Mouse (Mus musculus): ENCODE results near the gene Maged1. TPM values are rescaled to one million over a fixed set of nuclear protein-coding genes. Genes with fewer than 3 reads are reported as not detected.
"Not testable (repeated sequence)": the region's sequence is repeated elsewhere in the genome, so short reads cannot be mapped to it uniquely, and the experiment has no call there.

Maged1 gene
- 75.6 and 84.7 TPM in 2 replicates for polyA plus RNA-seq (2012; ENCODE audit: insufficient read depth, insufficient read length, missing spikeins)

DNA sequence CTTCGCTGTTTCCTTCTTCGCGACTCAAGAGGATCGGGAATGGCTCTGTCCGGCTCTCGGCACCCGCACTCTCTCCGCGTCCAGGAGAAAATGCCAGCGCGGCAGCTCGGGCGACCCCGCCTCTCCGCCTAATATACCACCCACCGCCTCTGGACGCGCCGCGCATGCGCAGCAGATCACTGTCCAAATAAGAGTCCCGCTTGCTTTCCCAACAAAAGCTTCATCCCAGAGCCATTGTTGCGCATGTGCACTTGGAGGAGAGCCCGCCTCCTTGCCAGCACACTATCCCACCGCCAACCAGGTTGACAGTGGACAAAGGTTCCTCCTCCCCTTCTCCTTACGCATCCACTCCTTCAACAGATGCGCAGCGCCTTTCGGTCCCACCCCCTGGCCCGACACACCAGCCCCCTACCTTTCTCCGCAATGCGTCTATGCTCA lies at the start of gene Maged1:
Maged1 (minus strand) TSS at position 226 of the 438 bp plus-strand sequence.
- H3K4me1 ChIP-seq (ENCODE audit: control insufficient read depth, insufficient read depth, insufficient read length, low read length): peaks cover 2% of the 10 kb centered on the region
- H3K27ac ChIP-seq (replicated peaks; ENCODE audit: low read depth, low read length): peak within 1 kb of the TSS; percentile 61
- H3K4me3 ChIP-seq (ENCODE audit: insufficient read depth, low read depth, low read length): peak within 1 kb of the TSS; percentile 98

DNA sequence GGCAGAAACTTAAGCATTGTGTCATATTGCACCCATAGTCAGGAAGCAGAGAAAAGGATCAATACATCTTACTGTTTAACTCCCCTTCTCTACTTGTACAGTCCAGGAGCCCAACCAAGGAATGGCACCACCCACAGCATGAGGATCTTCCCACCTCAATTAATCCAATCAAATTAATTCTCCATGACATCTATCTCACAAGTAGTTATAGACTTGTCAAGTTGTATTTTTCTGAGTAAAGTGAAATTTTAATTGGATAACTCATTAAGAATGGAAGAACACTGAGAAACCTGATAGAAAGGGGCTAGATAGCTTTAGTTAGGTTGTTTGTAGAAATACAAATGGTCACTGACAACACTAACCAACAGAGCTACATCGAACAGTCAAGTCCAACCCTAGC lies 38.3 kb upstream of the Maged1 start:
- H3K27ac ChIP-seq (replicated peaks; ENCODE audit: low read depth, low read length): no peak overlapping the region
- no peak overlapping the region for H3K4me3 ChIP-seq (ENCODE audit: insufficient read depth, low read depth, low read length)
- no peaks in the 10 kb centered on the region for H3K4me1 ChIP-seq (ENCODE audit: control insufficient read depth, insufficient read depth, insufficient read length, low read length)

DNA sequence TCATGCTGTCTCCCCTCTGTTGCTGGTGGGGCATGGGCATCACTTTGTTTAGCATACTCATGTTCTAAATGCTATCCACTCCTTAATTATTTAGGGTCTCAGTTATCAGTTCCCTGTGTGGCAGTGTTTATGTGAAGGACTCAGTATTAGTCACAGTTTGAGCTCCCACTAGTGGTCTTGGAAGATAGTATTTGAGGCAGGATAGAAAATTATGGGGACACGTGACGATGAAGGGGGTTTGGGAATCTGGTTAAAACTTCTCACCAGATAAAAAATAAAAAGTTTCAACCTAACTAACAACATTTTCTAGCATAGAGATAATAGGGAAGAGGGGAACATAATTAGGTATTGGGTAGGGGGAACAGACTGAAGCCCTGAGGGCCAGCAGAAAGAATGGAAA lies 22.8 kb upstream of the Maged1 start:
- H3K4me3 ChIP-seq (ENCODE audit: insufficient read depth, low read depth, low read length): no peak overlapping the region
- no peaks in the 10 kb centered on the region for H3K4me1 ChIP-seq (ENCODE audit: control insufficient read depth, insufficient read depth, insufficient read length, low read length)
- H3K27ac ChIP-seq (replicated peaks; ENCODE audit: low read depth, low read length): no peak overlapping the region

DNA sequence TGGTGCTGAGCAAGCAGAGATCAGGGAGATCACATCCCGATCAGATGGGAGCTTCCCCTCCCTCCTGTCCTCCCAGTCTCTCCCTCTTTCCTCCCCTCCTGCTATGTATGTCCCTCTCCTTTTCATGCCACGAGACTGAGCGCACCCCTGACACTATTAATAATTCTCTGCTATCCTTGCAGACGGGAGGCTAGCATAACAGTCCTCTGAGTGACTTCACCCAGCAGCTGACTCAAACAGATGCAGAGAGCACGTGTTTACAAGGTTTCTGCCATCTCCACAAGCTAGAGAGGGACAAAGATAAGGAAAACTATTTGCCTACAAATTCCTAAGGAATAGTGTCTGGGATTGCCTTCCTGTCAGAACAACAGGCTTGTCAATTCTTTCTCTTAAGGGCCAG lies 20.4 kb upstream of the Maged1 start:
- Histone ChIP-seq H3K4me1 (ENCODE audit: control insufficient read depth, insufficient read depth, insufficient read length, low read length) (no peaks in the 10 kb centered on the region), H3K27ac (replicated peaks; ENCODE audit: low read depth, low read length) (no peak overlapping the region), H3K4me3 (ENCODE audit: insufficient read depth, low read depth, low read length) (no peak overlapping the region)

DNA sequence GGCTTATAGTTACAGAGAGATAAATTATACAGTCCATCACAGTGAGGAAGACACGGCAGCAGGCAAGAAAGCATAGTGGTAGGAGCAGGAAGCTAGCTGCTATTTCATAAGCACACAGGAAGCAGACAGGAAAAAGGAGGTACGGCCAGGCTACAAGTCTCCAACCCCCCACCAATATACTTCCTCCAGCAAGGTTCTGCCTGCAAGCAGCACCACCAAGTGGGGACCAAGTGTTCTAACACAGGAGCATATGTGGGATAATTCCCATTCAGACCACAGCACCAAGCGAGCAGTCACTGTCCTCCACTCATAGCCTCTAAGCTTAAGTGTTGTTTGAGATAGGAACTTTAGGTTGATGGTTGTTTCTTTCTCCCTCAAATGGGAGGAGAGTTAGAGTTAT lies 6.3 kb upstream of the Maged1 start:
- Histone ChIP-seq H3K27ac (replicated peaks; ENCODE audit: low read depth, low read length) (no peak overlapping the region), H3K4me1 (ENCODE audit: control insufficient read depth, insufficient read depth, insufficient read length, low read length) (no peaks in the 10 kb centered on the region), H3K4me3 (ENCODE audit: insufficient read depth, low read depth, low read length) (no peak overlapping the region)

DNA sequence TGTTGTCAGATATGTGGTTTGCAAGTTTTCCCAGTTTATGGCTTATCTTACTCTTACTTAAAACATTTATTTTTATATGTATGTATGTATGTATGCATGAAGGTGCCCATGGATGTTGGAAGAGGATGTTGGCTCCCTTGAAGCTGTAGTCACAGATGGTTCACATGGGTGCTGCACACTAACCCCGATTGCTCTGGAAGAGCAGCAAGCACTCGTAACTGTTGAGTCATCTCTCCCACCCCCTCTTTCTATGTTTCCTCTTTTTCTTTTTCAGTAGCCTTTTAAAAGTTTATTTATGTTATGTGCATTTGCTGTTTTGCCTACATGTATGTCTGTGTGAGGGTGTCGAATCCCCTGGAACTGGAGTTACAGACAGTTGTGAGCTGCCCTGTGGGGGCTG lies 4.0 kb upstream of the Maged1 start:
- H3K27ac ChIP-seq (replicated peaks; ENCODE audit: low read depth, low read length): no peak overlapping the region
- H3K4me3 ChIP-seq (ENCODE audit: insufficient read depth, low read depth, low read length): no peak overlapping the region
- peaks cover 2% of the 10 kb centered on the region; the same call in 1 of the 2 replicates for H3K4me1 ChIP-seq (ENCODE audit: control insufficient read depth, insufficient read depth, insufficient read length, low read length)

DNA sequence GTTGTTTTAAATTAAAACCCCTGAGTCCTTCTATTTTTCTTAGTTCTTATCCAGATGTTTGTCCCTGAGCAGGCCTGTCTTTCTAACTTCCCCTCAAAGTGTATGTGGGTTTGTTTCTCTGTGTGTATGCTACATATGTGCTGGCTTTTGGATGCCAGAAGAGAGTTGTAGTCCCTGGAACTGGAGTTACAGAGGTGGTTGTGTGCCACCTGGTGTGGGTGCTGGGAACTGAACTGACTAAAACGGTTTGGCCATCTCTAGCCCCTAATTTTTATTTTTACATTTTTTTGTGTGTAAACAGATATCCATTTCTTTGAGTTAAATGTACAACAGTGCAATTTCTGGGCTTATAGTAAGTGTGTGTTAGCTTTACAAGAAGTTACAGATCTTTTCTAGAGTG lies 3.0 kb upstream of the Maged1 start:
- H3K27ac ChIP-seq (replicated peaks; ENCODE audit: low read depth, low read length): no peak overlapping the region
- peaks cover 2% of the 10 kb centered on the region for H3K4me1 ChIP-seq (ENCODE audit: control insufficient read depth, insufficient read depth, insufficient read length, low read length)
- no peak overlapping the region for H3K4me3 ChIP-seq (ENCODE audit: insufficient read depth, low read depth, low read length)

DNA sequence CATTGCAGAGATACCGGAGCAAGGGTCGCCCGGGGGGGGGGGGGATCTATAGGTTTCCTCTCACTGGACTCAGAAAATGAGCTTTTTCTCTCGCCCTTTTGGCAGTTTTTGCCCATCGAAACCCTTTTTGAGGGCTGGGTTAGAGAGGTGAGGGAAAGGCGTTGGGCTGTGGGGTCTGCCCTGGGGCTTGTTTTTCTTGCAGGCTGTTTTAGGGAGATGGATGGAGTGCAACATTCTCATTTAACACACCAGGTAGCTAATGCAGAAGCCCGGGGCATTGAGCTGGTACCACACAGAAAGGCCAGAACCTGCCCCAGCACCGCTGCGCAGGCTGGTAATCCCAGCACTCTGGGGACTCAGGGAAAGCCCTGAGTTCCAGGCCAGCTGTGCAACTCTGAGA lies 593 bp upstream of the Maged1 start:
- H3K27ac ChIP-seq (replicated peaks; ENCODE audit: low read depth, low read length): no peak overlapping the region
- H3K4me1 ChIP-seq (ENCODE audit: control insufficient read depth, insufficient read depth, insufficient read length, low read length): peaks cover 2% of the 10 kb centered on the region
- H3K4me3 ChIP-seq (ENCODE audit: insufficient read depth, low read depth, low read length): peak overlapping the region; percentile 98

DNA sequence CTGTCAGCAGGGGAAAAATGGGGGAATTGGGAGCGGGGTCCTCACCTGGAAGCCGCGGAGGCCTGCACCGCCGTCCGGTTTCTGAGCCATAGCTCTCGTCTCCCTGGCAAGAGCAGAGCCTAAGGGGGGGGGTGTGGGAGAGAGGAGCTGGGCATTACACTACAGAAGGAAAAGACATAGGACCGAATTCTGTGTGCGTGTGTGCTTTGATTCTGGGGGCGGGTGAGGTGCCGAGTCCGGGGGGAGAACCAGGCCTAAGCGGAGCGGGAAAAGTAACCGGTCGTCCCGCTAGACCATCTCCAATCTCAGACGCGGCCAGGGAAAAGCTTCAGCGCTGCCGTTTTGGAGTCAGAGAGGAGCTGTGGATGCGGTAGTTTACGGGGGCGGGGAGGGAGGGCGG lies 737 bp downstream of the Maged1 start:
- H3K4me3 ChIP-seq (ENCODE audit: insufficient read depth, low read depth, low read length): peak overlapping the region; percentile 98
- H3K4me1 ChIP-seq (ENCODE audit: control insufficient read depth, insufficient read depth, insufficient read length, low read length): peaks cover 2% of the 10 kb centered on the region
- H3K27ac ChIP-seq (replicated peaks; ENCODE audit: low read depth, low read length): peak overlapping the region; percentile 61

DNA sequence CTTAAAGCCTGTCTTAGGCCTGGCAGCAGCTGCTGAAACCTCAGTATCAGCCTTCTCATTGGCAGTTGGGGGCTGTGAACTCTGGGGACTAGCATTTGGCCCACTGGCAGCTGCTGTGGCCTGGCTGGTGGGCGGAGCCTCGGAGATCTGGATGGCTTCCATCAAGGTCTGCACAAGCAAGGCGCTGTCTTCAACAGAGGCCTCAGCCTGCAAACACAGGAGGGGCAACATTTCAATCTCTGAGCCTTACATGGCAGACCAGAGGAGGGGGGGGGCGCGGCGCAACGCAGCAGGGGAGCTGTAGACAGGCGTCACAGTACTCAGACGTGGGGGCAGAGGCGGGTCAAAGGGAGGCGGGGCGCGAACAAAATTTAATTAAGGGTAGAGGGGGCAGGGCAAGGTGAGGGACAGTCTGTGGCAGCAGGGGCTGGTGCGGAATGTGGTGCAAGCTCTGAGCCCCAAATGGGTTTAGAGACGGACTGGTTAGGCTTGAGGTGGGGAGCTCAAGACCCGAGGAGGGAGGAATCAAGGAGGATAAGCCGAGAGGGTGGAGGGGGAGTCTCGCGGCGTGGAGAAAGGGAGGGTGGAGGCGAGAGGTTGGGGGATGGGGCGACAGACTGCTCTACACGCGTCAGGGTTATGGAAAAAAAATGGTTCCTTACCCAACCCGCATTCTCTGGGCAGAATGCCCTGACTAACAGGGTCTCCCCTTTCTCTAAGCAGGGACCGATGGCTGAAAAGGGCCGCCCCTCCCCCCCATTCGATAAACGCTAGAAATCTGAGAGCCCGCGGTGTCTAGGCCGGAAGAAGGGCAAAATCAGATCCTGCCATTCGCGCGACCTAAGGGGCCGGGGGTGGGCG lies 1.4 kb downstream of the Maged1 start:
- Histone ChIP-seq H3K4me1 (ENCODE audit: control insufficient read depth, insufficient read depth, insufficient read length, low read length) (peaks cover 2% of the 10 kb centered on the region), H3K27ac (replicated peaks; ENCODE audit: low read depth, low read length) (peak overlapping the region; percentile 33; the same call in 1 of the 2 replicates), H3K4me3 (ENCODE audit: insufficient read depth, low read depth, low read length) (peak overlapping the region; percentile 98)

DNA sequence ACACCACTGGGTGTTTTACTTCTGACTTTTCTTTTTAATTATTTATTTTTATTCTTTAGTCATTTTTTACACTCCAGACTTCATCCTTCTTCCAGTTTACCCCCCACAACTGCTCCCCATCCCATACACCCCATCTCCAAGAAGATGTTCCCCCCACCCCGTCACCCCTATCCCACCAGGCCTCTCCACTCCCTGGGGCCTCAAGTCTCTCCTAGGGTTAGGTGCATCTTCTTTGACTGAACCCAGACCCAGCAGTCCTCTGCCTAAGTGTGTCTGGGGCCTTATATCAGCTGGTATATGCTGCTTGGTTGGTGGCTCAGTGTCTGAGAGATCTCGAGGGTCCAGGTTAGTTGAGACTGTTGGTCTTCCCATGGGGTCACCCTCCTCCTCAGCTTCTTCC lies 7.6 kb downstream of the Maged1 start:
- Histone ChIP-seq H3K4me3 (ENCODE audit: insufficient read depth, low read depth, low read length) (no peak overlapping the region), H3K27ac (replicated peaks; ENCODE audit: low read depth, low read length) (no peak overlapping the region), H3K4me1 (ENCODE audit: control insufficient read depth, insufficient read depth, insufficient read length, low read length) (no peaks in the 10 kb centered on the region)

DNA sequence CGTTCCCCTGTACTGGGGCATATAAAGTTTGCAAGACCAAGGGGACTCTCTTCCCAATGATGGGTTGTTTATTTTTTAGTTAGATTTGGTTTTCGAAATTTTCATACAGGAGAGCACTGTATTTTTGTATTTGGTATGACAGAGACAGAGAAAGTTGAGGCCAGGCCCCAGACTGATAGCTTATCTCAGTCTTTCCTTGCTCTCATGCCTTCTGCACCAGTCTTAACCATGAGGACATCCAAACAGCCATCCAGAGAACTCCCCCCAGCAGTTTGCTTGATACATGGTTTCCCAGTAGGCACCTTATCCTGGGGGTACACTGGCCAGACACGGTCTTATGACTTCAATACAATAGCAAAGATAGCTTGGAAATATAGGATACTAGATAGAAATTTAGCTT lies 11.6 kb downstream of the Maged1 start:
- H3K4me1 ChIP-seq (ENCODE audit: control insufficient read depth, insufficient read depth, insufficient read length, low read length): no peaks in the 10 kb centered on the region
- H3K27ac ChIP-seq (replicated peaks; ENCODE audit: low read depth, low read length): no peak overlapping the region
- no peak overlapping the region for H3K4me3 ChIP-seq (ENCODE audit: insufficient read depth, low read depth, low read length)

DNA sequence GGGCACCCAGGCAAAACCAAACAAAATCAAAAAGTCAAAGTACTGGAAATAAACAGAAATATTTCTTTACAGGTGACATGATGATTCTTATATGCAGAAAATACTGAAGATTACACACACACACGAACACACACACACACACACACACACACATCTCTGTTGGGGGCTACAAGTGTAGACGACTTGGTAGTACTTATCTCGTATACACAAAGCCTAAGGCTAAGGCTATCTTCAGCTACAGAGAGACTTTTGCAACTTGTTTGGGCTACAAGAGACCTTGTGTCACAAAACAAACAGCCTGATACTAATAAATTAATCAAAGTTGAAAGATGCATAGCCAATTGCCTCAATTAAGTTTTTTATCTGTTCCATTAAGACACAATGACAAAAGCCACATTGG lies 19.8 kb downstream of the Maged1 start:
- H3K4me1 ChIP-seq (ENCODE audit: control insufficient read depth, insufficient read depth, insufficient read length, low read length): no peaks in the 10 kb centered on the region
- H3K4me3 ChIP-seq (ENCODE audit: insufficient read depth, low read depth, low read length): no peak overlapping the region
- H3K27ac ChIP-seq (replicated peaks; ENCODE audit: low read depth, low read length): no peak overlapping the region

DNA sequence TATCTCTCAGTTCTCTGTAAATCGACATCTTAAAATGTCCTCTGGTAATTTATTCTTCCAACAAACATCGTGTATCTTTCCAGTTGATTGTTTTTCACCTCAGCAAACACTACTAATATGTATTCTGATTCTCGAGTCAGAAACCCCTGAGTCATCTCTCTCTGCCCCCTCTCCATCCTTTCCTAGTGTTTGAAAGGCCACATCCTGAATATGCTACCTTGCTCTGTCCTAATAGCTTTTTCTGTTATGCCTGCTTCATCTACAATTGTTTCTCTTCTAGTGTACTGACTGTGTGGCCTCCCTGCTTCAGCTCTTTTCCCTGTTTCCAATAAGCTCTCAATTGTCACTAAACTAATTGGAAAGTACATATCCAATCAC lies 33.5 kb downstream of the Maged1 start:
- no peak overlapping the region for H3K27ac ChIP-seq (replicated peaks; ENCODE audit: low read depth, low read length)
- H3K4me3 ChIP-seq (ENCODE audit: insufficient read depth, low read depth, low read length): no peak overlapping the region
- no peaks in the 10 kb centered on the region for H3K4me1 ChIP-seq (ENCODE audit: control insufficient read depth, insufficient read depth, insufficient read length, low read length)

DNA sequence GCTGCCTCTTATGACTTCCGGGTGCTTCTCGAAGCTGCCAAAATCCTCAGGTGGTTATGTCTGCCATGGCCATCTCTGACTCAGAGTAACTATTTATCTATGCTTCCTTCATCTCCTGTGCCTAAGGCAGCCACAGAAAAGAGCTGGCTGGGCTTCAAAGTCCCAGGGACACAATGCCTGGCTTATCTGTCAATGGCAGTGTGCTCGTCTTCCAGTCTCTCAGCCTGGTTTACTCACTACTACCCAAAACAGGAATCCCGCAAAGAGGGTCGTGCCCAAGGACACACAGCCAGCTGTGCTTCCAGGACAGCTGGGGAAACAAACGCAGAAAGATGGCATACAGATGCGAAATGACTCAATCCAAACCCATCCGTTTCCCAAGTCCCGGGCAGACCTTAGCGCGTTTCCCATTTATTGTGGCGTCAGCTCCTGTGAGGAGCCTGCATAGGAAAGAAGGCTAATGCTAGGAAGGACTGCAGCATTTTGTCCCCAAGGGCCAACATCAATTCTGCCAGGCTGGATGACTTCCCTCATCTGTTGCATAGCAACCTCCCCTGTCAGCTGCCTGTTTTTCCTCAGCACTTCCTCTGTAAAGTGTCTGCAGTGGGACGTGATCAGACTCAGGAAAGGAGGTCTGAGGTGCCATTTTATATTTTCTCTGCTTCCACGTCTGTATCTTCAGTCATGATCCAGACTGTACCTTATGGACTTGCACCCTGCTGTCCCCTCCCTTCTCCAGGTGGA lies 34.1 kb downstream of the Maged1 start:
- H3K4me3 ChIP-seq (ENCODE audit: insufficient read depth, low read depth, low read length); H3K27ac ChIP-seq (replicated peaks; ENCODE audit: low read depth, low read length); H3K4me1 ChIP-seq (ENCODE audit: control insufficient read depth, insufficient read depth, insufficient read length, low read length): not testable (repeated sequence)
